Mouse (Mus musculus): ENCODE measurements around the gene Gpr39.

GRCm38 (mm10) chr1:125911901-125912445 lies 235.2 kb downstream of the Gpr39 start:
- TF ChIP-seq POLR2A (IDR thresholded peaks at IDR 0.05; ENCODE audit: extremely low read depth, insufficient read depth, low read length): peak; percentile 58; the same call in 1 of the 2 replicates
- TF ChIP-seq CTCF (IDR thresholded peaks at IDR 0.05; ENCODE audit: extremely low read depth, insufficient read depth, low read length): no peak

Measured in cortical plate, adult 2 months (tissue).